Mouse (Mus musculus) C2C12 (cell line): ENCODE data around the gene Trp53tg5.

Source experiments
- CEBPB ChIP-seq: IDR thresholded peaks from one replicate; pipeline ENCODE4 v1.6.1; 2011; ENCODE audit warnings: low read depth, mild to moderate bottlenecking, control low read depth, moderate library complexity
- CTCF ChIP-seq: IDR thresholded peaks from one replicate; pipeline ENCODE4 v1.5.1; 2011; ENCODE audit not compliant: control insufficient read depth, insufficient read depth, insufficient read length
- FOSL1 ChIP-seq: IDR thresholded peaks from one replicate; pipeline ENCODE4 v1.8.0; 2011; ENCODE audit warnings: mild to moderate bottlenecking, low read length; ENCODE audit not compliant: poor library complexity, insufficient read depth, severe bottlenecking
- MAX ChIP-seq: IDR thresholded peaks from one replicate; pipeline ENCODE4 v1.6.1; 2011; ENCODE audit warnings: mild to moderate bottlenecking, control low read depth
- MYOD1 ChIP-seq: IDR thresholded peaks from one replicate; pipeline ENCODE4 v1.6.1; 2011; ENCODE audit warnings: low read depth; ENCODE audit not compliant: control insufficient read depth, insufficient read length
- MYOG ChIP-seq: IDR thresholded peaks from one replicate; pipeline ENCODE4 v1.6.1; 2011; ENCODE audit not compliant: control insufficient read depth, insufficient read length; ENCODE audit errors: extremely low read depth
- USF1 ChIP-seq: IDR thresholded peaks from one replicate; pipeline ENCODE4 v1.6.1; 2011; ENCODE audit warnings: low read depth, mild to moderate bottlenecking, control low read depth, moderate library complexity

- peak; percentile 11 for TF ChIP-seq CTCF
- TF ChIP-seq MAX, result no peak
- no peak for TF ChIP-seq MYOD1
- no peak for TF ChIP-seq CEBPB
- TF ChIP-seq USF1, result no peak
- no peak for TF ChIP-seq MYOG
- no peak for TF ChIP-seq FOSL1
Observed at GRCm38 (mm10) chr2:164470254-164470653, 3.3 kb downstream of the Trp53tg5 start.
